27 mouse cellular contexts compared by ENCODE assay signal in the genomic region with DNA sequence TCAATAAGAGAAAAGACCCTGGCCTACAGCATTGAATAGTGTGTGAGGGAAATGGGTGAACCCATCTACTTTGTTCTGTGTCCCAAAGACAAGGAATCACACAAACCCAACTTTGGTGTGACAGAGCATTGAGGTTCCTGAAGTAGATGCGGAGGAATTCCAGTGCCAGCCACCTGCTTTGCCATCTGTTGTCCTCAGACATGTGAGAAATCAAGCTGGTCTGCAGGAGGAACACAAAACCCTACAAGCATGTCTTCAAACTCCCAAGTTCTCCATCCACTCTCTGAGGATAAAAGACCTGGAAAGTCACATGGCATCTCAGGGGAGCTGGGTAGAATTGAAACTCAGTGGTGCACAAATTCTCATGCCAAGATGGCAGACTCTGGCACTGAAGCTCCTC. TPM values are rescaled to one million over a fixed set of nuclear protein-coding genes. Genes with fewer than 3 reads are reported as not detected.
DNase-seq lines count a peak whose midpoint lies in the region; ATAC-seq lines count a peak whose summit lies in the region.
"Had no signal": no experiment of that assay in that cellular context is flagged by ENCODE, and none has a peak within 500 bp of the region (broad histone marks: within the 10 kb centered on the region; RNA-seq: fewer than 3 reads in every experiment).

No protein-coding gene starts in this region.

- intact Hi-C loops in left cerebral cortex, postnatal 4 days (cut with DNase I): no loop called here

- no peak for ATAC-seq in monocyte, adult 5-6 weeks (replicated peaks; ENCODE audit: insufficient number of reproducible peaks, low FRiP score, low TSS enrichment, poor library complexity, severe bottlenecking)
- ATAC-seq: forebrain, embryonic 13.5 days; forebrain, embryonic 16.5 days; Patski had no signal

- DNase-seq in frontal cortex, postnatal 36 days (ENCODE audit: low spot score in 2 of 2): peak; percentile 21 to 53
- DNase-seq in frontal cortex, postnatal 25 days (ENCODE audit: low spot score in 2 of 2): no peak
- DNase-seq in left cerebral cortex, adult 18-20 months (ENCODE audit: low spot score in 2 of 2): peak; percentile 43 to 45
- no peak for DNase-seq in left cerebral cortex, postnatal 4 days
- DNase-seq in brain, adult 2 months (ENCODE audit: low read depth, low spot score): peak; percentile 78
- DNase-seq in right cerebral cortex, postnatal 25 days: peak; percentile 28
- DNase-seq in adrenal gland, postnatal 10 days: no peak
- DNase-seq: adrenal gland, postnatal 14 days; B cell, adult 2 months; cerebellum, adult 11-12 months; cerebellum, adult 8-10 months; cerebellum, postnatal 10 days; cerebellum, postnatal 36 days; gastrocnemius, adult 2 months; gastrocnemius, postnatal 14 days had no signal

RNA-seq across cellular contexts. Expression of a gene that starts 44.3 kb away (rescaled TPM):
- not detected for total RNA-seq in left cerebral cortex, adult 18-20 months (2021)
- not detected for total RNA-seq in left cerebral cortex, postnatal 4 days (2021)
- not detected in 3 replicates for total RNA-seq in monocyte, adult 5-6 weeks (2017)
- total RNA-seq in adrenal gland, postnatal 10 days (2021): not detected
- total RNA-seq: adrenal gland, adult 18-20 months; adrenal gland, postnatal 14 days; adrenal gland, postnatal 4 days; CH12.LX; G1E; gastrocnemius, adult 2 months; gastrocnemius, postnatal 14 days; gastrocnemius, postnatal 4 days; heart, adult 8-10 months; heart, postnatal 25 days; hematopoietic stem cell, adult 5-6 weeks had no signal

Comparison
In these comparisons a context has a peak if more than half of its experiments do, and no peak if none do; other contexts are left out.
1. DNase-seq: peak in frontal cortex, postnatal 36 days (2 of 2), left cerebral cortex, adult 18-20 months (2 of 2), brain, adult 2 months (single experiment) and right cerebral cortex, postnatal 25 days (single experiment); none in frontal cortex, postnatal 25 days (0 of 2), left cerebral cortex, postnatal 4 days (single experiment) and adrenal gland, postnatal 10 days (single experiment).